Mouse (Mus musculus): ENCODE results near the gene Tns1.

The Tns1 gene

GRCm38 (mm10) chr1:73862323-73863073 is 261.8 kb downstream of the Tns1 start:
- DNase-seq (ENCODE audit: low read depth, low spot score) = no peak

GRCm38 (mm10) chr1:73860421-73860820 is 263.8 kb downstream of the Tns1 start:
- no peak for DNase-seq (ENCODE audit: low read depth, low spot score)
